Mouse (Mus musculus): ENCODE results near the gene Gtpbp3.

The Gtpbp3 gene

GRCm38 (mm10) chr8:71487691-71488445 lies at the start of gene Gtpbp3:
Gene Gtpbp3, plus strand, starts transcription at chr8:71488103.
- DNase-seq (ENCODE audit: low spot score) = peak; percentile 58

GRCm38 (mm10) chr8:71441404-71441803 lies 46.5 kb upstream of the Gtpbp3 start:
- DNase-seq (ENCODE audit: low spot score) = peak; percentile 27

GRCm38 (mm10) chr8:71445096-71445495 lies 42.8 kb upstream of the Gtpbp3 start:
- no peak for DNase-seq (ENCODE audit: low spot score)

- DNase-seq (ENCODE audit: low spot score) = no peak
Observed at GRCm38 (mm10) chr8:71451337-71451736, 36.6 kb upstream of the Gtpbp3 start.

GRCm38 (mm10) chr8:71451777-71452176 lies 36.1 kb upstream of the Gtpbp3 start:
- DNase-seq (ENCODE audit: low spot score) = no peak

GRCm38 (mm10) chr8:71452669-71453068 lies 35.2 kb upstream of the Gtpbp3 start:
- no peak for DNase-seq (ENCODE audit: low spot score)

GRCm38 (mm10) chr8:71454668-71455067 lies 33.2 kb upstream of the Gtpbp3 start:
- DNase-seq (ENCODE audit: low spot score) = no peak

- no peak for DNase-seq (ENCODE audit: low spot score)
Observed at GRCm38 (mm10) chr8:71456906-71457305, 31.0 kb upstream of the Gtpbp3 start.

- DNase-seq (ENCODE audit: low spot score) = no peak
Observed at GRCm38 (mm10) chr8:71457659-71458270, 30.1 kb upstream of the Gtpbp3 start.

GRCm38 (mm10) chr8:71460716-71461115 lies 27.2 kb upstream of the Gtpbp3 start:
- no peak for DNase-seq (ENCODE audit: low spot score)

- no peak for DNase-seq (ENCODE audit: low spot score)
Observed at GRCm38 (mm10) chr8:71461152-71461840, 26.6 kb upstream of the Gtpbp3 start.

- DNase-seq (ENCODE audit: low spot score) = no peak
Observed at GRCm38 (mm10) chr8:71462191-71462590, 25.7 kb upstream of the Gtpbp3 start.

- DNase-seq (ENCODE audit: low spot score) = no peak
Observed at GRCm38 (mm10) chr8:71462786-71463185, 25.1 kb upstream of the Gtpbp3 start.

GRCm38 (mm10) chr8:71463188-71464033 lies 24.5 kb upstream of the Gtpbp3 start, which contains the start of gene Abhd8:
Gene Abhd8, minus strand, starts transcription at chr8:71463655.
- peak; percentile 98 for DNase-seq (ENCODE audit: low spot score)

GRCm38 (mm10) chr8:71464513-71465500 lies 23.1 kb upstream of the Gtpbp3 start, which contains the start of gene Mrpl34:
Gene Mrpl34, plus strand, starts transcription at chr8:71464959.
- DNase-seq (ENCODE audit: low spot score) = peak; percentile 91

- DNase-seq (ENCODE audit: low spot score) = no peak
Observed at GRCm38 (mm10) chr8:71465733-71466132, 22.2 kb upstream of the Gtpbp3 start.

GRCm38 (mm10) chr8:71466198-71466597 lies 21.7 kb upstream of the Gtpbp3 start:
- DNase-seq (ENCODE audit: low spot score) = no peak

GRCm38 (mm10) chr8:71467201-71467600 lies 20.7 kb upstream of the Gtpbp3 start:
- DNase-seq (ENCODE audit: low spot score) = no peak

GRCm38 (mm10) chr8:71468001-71468400 lies 19.9 kb upstream of the Gtpbp3 start:
- DNase-seq (ENCODE audit: low spot score) = no peak

GRCm38 (mm10) chr8:71468916-71469315 lies 19.0 kb upstream of the Gtpbp3 start, which contains the start of gene Dda1:
Gene Dda1, plus strand, starts transcription at chr8:71469199.
- peak; percentile 79 for DNase-seq (ENCODE audit: low spot score)

- no peak for DNase-seq (ENCODE audit: low spot score)
Observed at GRCm38 (mm10) chr8:71469411-71469810, 18.5 kb upstream of the Gtpbp3 start.

Measured in ovary, postnatal 10 days (tissue).